In genomic region chr2:51730805-51731204, GRCm38 (mm10) we compare ENCODE assay signal across 17 mouse cellular contexts.
"Had no signal": no experiment of that assay in that cellular context is flagged by ENCODE, and none has a peak within 500 bp of the region (broad histone marks: within the 10 kb centered on the region; RNA-seq: fewer than 3 reads in every experiment).

No protein-coding gene starts in this region.

- H3K4me1 ChIP-seq: lung, embryonic 15.5 days; megakaryocyte, embryonic 14.5 days; neural tube, embryonic 12.5 days; stomach, embryonic 15.5 days had no signal

- H3K27me3 ChIP-seq: lung, embryonic 15.5 days; megakaryocyte, embryonic 14.5 days; neural tube, embryonic 12.5 days; stomach, embryonic 15.5 days had no signal

- DNase-seq: liver, postnatal 0 days; lung, adult 2 months; lung, postnatal 14 days; lung, postnatal 36 days; right cerebral cortex, postnatal 14 days; thymus, adult 2 months; thymus, postnatal 25 days; thymus, postnatal 4 days had no signal

- ATAC-seq: liver, postnatal 0 days; lung, postnatal 0 days had no signal

- H3K9ac ChIP-seq: liver, postnatal 0 days; lung, embryonic 15.5 days; midbrain, embryonic 13.5 days; neural tube, embryonic 12.5 days; stomach, embryonic 15.5 days had no signal

- H3K4me2 ChIP-seq: lung, embryonic 15.5 days; midbrain, embryonic 11.5 days; midbrain, embryonic 13.5 days; neural tube, embryonic 12.5 days; stomach, embryonic 15.5 days had no signal

- H3K36me3 ChIP-seq: lung, embryonic 15.5 days; midbrain, embryonic 13.5 days; neural tube, embryonic 12.5 days; stomach, embryonic 15.5 days had no signal

- H3K9me3 ChIP-seq: lung, embryonic 15.5 days; megakaryocyte, embryonic 14.5 days; neural tube, embryonic 12.5 days; stomach, embryonic 15.5 days had no signal

- H3K4me3 ChIP-seq: lung, embryonic 15.5 days; megakaryocyte, embryonic 14.5 days; midbrain, embryonic 13.5 days; neural tube, embryonic 12.5 days; stomach, embryonic 15.5 days had no signal

- H3K27ac ChIP-seq: lung, embryonic 15.5 days; macrophage; midbrain, embryonic 13.5 days; neural tube, embryonic 12.5 days; stomach, embryonic 15.5 days; stomach, postnatal 0 days had no signal
